Mouse (Mus musculus) limb, embryonic 12.5 days (tissue): ENCODE measurements around the gene Snrpg. TPM values are rescaled to one million over a fixed set of nuclear protein-coding genes. Genes with fewer than 3 reads are reported as not detected.
"Not testable (repeated sequence)": the region's sequence is repeated elsewhere in the genome, so short reads cannot be mapped to it uniquely, and the experiment has no call there.

Source experiments
- ATAC-seq: fragments of 200-750 bp; cut with Nextera tagmentation; 2 replicates; pipeline ENCODE4 v1.8.0; 2017; ENCODE audit warnings: low read depth, moderate TSS enrichment; ENCODE audit not compliant: insufficient number of reproducible peaks, insufficient read depth, low FRiP score, low TSS enrichment
- H3K27ac ChIP-seq: fragments of 300-500 bp; sonication (generic); 2 replicates; pipeline ENCODE4 v1.5.1; 2016; ENCODE audit warnings: mild to moderate bottlenecking, moderate library complexity
- H3K27me3 ChIP-seq: fragments of 300-500 bp; sonication (generic); 2 replicates; pipeline ENCODE4 v1.6.1; 2016; ENCODE audit warnings: mild to moderate bottlenecking, moderate library complexity
- H3K36me3 ChIP-seq: fragments of 300-500 bp; sonication (generic); 2 replicates; pipeline ENCODE4 v1.6.1; 2016; ENCODE audit warnings: mild to moderate bottlenecking, moderate library complexity
- H3K4me1 ChIP-seq: fragments of 300-500 bp; sonication (generic); replicated peaks from 2 replicates; pipeline ENCODE4 v1.6.1; 2016
- H3K4me2 ChIP-seq: fragments of 300-500 bp; sonication (generic); 2 replicates; pipeline ENCODE4 v1.6.1; 2016; ENCODE audit warnings: mild to moderate bottlenecking, moderate library complexity
- H3K4me3 ChIP-seq: fragments of 300-500 bp; sonication (generic); replicated peaks from 2 replicates; pipeline ENCODE4 v1.5.1; 2016; ENCODE audit warnings: mild to moderate bottlenecking
- H3K9ac ChIP-seq: fragments of 300-500 bp; sonication (generic); replicated peaks from 2 replicates; pipeline ENCODE4 v1.6.1; 2016; ENCODE audit warnings: mild to moderate bottlenecking, moderate library complexity
- H3K9me3 ChIP-seq: fragments of 300-500 bp; sonication (generic); 2 replicates; pipeline ENCODE4 v1.6.1; 2016; ENCODE audit warnings: mild to moderate bottlenecking, moderate library complexity
- WGBS: fragments of 180-500 bp; shearing (Covaris S2); methylation state at CpG from one replicate; pipeline ENCODE4 v1.1.7; 2016; 5-methylcytosine and 5-hydroxymethylcytosine counted together
- polyA plus RNA-seq: library from polyadenylated mRNA; unstranded; fragments of >200 nt; fragmentation: Nextera tagmentation; extraction: Ambion mirVana; gene quantifications from 2 replicates; pipeline ENCODE4 v1.2.1, GENCODE M21; 2016

Gene Snrpg
- 790 and 833 TPM in 2 replicates for polyA plus RNA-seq

- peak within 1 kb of the TSS; percentile 92 for H3K4me2 ChIP-seq
- peaks cover 34% of the 10 kb centered on the region for H3K36me3 ChIP-seq
- WGBS, result 20% methylated on average over 15 of the region's 15 CpGs
- no peaks in the 10 kb centered on the region for H3K27me3 ChIP-seq
- H3K4me3 ChIP-seq, result peak within 1 kb of the TSS; percentile 72
- H3K9ac ChIP-seq, result peak within 1 kb of the TSS; percentile 80
- peaks cover 28% of the 10 kb centered on the region for H3K4me1 ChIP-seq
- peak; percentile 33; the same call in 1 of the 2 replicates for ATAC-seq
- H3K27ac ChIP-seq, result peak within 1 kb of the TSS; percentile 91
- no peaks in the 10 kb centered on the region for H3K9me3 ChIP-seq
Observed at GRCm38 (mm10) chr6:86370764-86371339, at the start of gene Snrpg. Gene Snrpg, plus strand, starts transcription at chr6:86371304.

- no peaks in the 10 kb centered on the region for H3K9me3 ChIP-seq
- H3K9ac ChIP-seq, result no peak overlapping the region
- H3K4me1 ChIP-seq, result no peaks in the 10 kb centered on the region
- no peaks in the 10 kb centered on the region for H3K27me3 ChIP-seq
- no peak overlapping the region for H3K4me2 ChIP-seq
- no peak overlapping the region for H3K27ac ChIP-seq
- no peak for ATAC-seq
- no peak overlapping the region for H3K4me3 ChIP-seq
- WGBS, result 93% methylated on average over 5 of the region's 5 CpGs
- no peaks in the 10 kb centered on the region for H3K36me3 ChIP-seq
Observed at GRCm38 (mm10) chr6:86322031-86322563, 49.0 kb upstream of the Snrpg start.

- H3K36me3 ChIP-seq, result no peaks in the 10 kb centered on the region
- H3K4me3 ChIP-seq, result no peak overlapping the region
- H3K4me2 ChIP-seq, result no peak overlapping the region
- 90% methylated on average over 9 of the region's 9 CpGs for WGBS
- no peaks in the 10 kb centered on the region for H3K27me3 ChIP-seq
- no peaks in the 10 kb centered on the region for H3K9me3 ChIP-seq
- no peak for ATAC-seq
- no peak overlapping the region for H3K27ac ChIP-seq
- no peaks in the 10 kb centered on the region for H3K4me1 ChIP-seq
- H3K9ac ChIP-seq, result no peak overlapping the region
Observed at GRCm38 (mm10) chr6:86322991-86323390, 48.1 kb upstream of the Snrpg start.

GRCm38 (mm10) chr6:86324400-86324799 is 46.7 kb upstream of the Snrpg start:
- no peaks in the 10 kb centered on the region for H3K36me3 ChIP-seq
- H3K9me3 ChIP-seq, result no peaks in the 10 kb centered on the region
- H3K9ac ChIP-seq, result no peak overlapping the region
- no peak overlapping the region for H3K4me3 ChIP-seq
- H3K4me1 ChIP-seq, result no peaks in the 10 kb centered on the region
- 75% methylated on average over 3 of the region's 3 CpGs for WGBS
- H3K27ac ChIP-seq, result no peak overlapping the region
- H3K4me2 ChIP-seq, result no peak overlapping the region
- ATAC-seq, result no peak
- H3K27me3 ChIP-seq, result no peaks in the 10 kb centered on the region

- Histone ChIP-seq H3K9ac (no peak overlapping the region), H3K27me3 (no peaks in the 10 kb centered on the region), H3K4me1 (no peaks in the 10 kb centered on the region), H3K4me2 (no peak overlapping the region), H3K27ac (no peak overlapping the region), H3K9me3 (no peaks in the 10 kb centered on the region), H3K4me3 (no peak overlapping the region), H3K36me3 (no peaks in the 10 kb centered on the region)
- no peak for ATAC-seq
- WGBS, result 85% methylated on average over 5 of the region's 5 CpGs
Observed at GRCm38 (mm10) chr6:86325646-86326045, 45.5 kb upstream of the Snrpg start.

GRCm38 (mm10) chr6:86326866-86327265 is 44.2 kb upstream of the Snrpg start:
- Histone ChIP-seq H3K9ac (no peak overlapping the region), H3K36me3 (no peaks in the 10 kb centered on the region), H3K27me3 (no peaks in the 10 kb centered on the region), H3K4me2 (no peak overlapping the region), H3K4me1 (no peaks in the 10 kb centered on the region), H3K4me3 (no peak overlapping the region), H3K9me3 (no peaks in the 10 kb centered on the region), H3K27ac (no peak overlapping the region)
- WGBS, result 88% methylated on average over 18 of the region's 18 CpGs
- ATAC-seq, result no peak

GRCm38 (mm10) chr6:86328369-86328768 is 42.7 kb upstream of the Snrpg start:
- Histone ChIP-seq H3K9ac (no peak overlapping the region), H3K4me3 (no peak overlapping the region), H3K4me1 (no peaks in the 10 kb centered on the region), H3K27me3 (no peaks in the 10 kb centered on the region), H3K9me3 (no peaks in the 10 kb centered on the region), H3K36me3 (no peaks in the 10 kb centered on the region), H3K27ac (no peak overlapping the region; the same call in 1 of the 2 replicates), H3K4me2 (no peak overlapping the region)
- 49% methylated on average over 3 of the region's 3 CpGs for WGBS
- no peak for ATAC-seq

- H3K9me3 ChIP-seq, result no peaks in the 10 kb centered on the region
- no peaks in the 10 kb centered on the region for H3K36me3 ChIP-seq
- no peak overlapping the region for H3K4me3 ChIP-seq
- 92% methylated on average over 6 of the region's 6 CpGs for WGBS
- H3K4me2 ChIP-seq, result no peak overlapping the region
- H3K27ac ChIP-seq, result no peak overlapping the region
- no peak overlapping the region for H3K9ac ChIP-seq
- H3K4me1 ChIP-seq, result no peaks in the 10 kb centered on the region
- H3K27me3 ChIP-seq, result no peaks in the 10 kb centered on the region
- ATAC-seq, result no peak
Observed at GRCm38 (mm10) chr6:86329943-86330342, 41.2 kb upstream of the Snrpg start.

GRCm38 (mm10) chr6:86335121-86335849 is 35.8 kb upstream of the Snrpg start:
- Histone ChIP-seq H3K27me3 (no peaks in the 10 kb centered on the region), H3K9me3 (0 out of 2 replicates have a peak, but pooled peaks cover 3% of the 10 kb centered on the region), H3K4me3 (no peak overlapping the region), H3K36me3 (no peaks in the 10 kb centered on the region), H3K4me1 (no peaks in the 10 kb centered on the region), H3K27ac (no peak overlapping the region), H3K4me2 (no peak overlapping the region), H3K9ac (no peak overlapping the region)
- 78% methylated on average over 11 of the region's 11 CpGs for WGBS
- ATAC-seq, result no peak

- H3K27ac ChIP-seq, result no peak overlapping the region
- no peaks in the 10 kb centered on the region for H3K4me1 ChIP-seq
- no peaks in the 10 kb centered on the region for H3K36me3 ChIP-seq
- H3K9me3 ChIP-seq, result 0 out of 2 replicates have a peak, but pooled peaks cover 3% of the 10 kb centered on the region
- H3K27me3 ChIP-seq, result no peaks in the 10 kb centered on the region
- no peak overlapping the region for H3K4me3 ChIP-seq
- no peak overlapping the region for H3K4me2 ChIP-seq
- 70% methylated on average over 5 of the region's 5 CpGs for WGBS
- no peak overlapping the region for H3K9ac ChIP-seq
- no peak for ATAC-seq
Observed at GRCm38 (mm10) chr6:86335860-86336259, 35.2 kb upstream of the Snrpg start.

GRCm38 (mm10) chr6:86336340-86336739 is 34.8 kb upstream of the Snrpg start:
- ATAC-seq, result not testable (repeated sequence)

More at GRCm38 (mm10) chr6:86336340-86336739, 34.8 kb upstream of the Snrpg start:
- H3K9ac ChIP-seq, H3K9me3 ChIP-seq, H3K4me1 ChIP-seq, H3K4me3 ChIP-seq, H3K27ac ChIP-seq, H3K27me3 ChIP-seq, H3K4me2 ChIP-seq, H3K36me3 ChIP-seq: not testable (repeated sequence)
- WGBS, result 91% methylated on average over 4 of the region's 4 CpGs
